Mouse (Mus musculus) testis, adult 10 weeks (tissue): ENCODE results near the gene Ttc1. TPM values are rescaled to one million over a fixed set of nuclear protein-coding genes. Genes with fewer than 3 reads are reported as not detected.

Experiments used
- polyA plus RNA-seq: library from polyadenylated mRNA; stranded (reverse); fragments of 350-450 nt; fragmentation: Illumina TruSeq; extraction: RNeasy Lipid Tissue Mini Kit (QIAGEN cat#74804); gene quantifications from one replicate; pipeline ENCODE4 v1.2.3, GENCODE M21; 2014; ENCODE audit warnings: low read depth, low replicate concordance

Ttc1 gene
- 90.5 TPM for polyA plus RNA-seq

DNA sequence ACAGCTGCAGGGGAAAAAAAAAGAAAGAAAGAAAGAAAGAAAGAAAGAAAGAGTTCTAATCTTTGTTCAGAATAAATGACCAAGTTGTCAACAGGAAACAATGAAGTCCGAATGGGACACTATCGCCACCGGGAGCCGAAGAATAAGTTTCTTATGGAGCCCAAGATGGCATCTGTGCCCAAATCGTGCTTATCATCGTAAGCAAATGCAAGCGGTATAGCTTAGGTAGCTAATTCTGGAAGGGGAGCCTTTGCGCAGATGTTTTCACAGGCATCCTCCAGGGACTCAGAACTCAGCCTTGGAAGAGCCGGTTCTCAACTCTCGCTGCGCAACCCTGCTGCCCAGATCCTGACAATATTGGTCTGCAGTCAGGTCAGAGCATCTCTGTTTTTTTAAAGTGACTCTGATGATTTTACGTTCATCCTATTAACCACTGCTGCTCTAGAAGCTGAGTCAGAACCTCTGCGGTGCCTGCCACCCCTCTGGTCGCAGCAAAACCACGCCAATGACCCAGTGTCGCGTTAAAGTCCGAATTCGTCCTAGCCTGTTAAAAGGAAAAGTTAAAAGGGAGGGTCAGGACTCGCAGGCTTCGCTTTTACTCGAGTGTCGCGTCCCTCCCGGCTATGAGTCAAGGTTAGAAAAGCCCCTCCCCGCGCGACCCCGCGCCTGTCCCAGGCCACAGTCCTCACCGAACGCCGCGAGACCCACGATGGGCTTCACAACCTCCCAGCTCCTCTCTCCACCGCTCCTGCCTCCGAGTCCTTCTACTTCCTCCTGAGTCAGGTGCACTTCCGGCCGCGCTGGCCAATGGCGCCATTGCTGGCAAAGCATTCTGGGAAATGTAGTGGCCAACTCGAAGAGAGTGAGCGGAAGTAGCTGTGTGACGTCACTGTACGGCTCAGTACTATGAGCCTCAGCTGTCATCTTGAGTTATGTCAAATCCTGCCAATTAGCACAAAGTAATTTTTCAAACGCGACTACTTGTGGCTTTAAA lies at the start of gene Ttc1:
Gene Ttc1, minus strand, starts transcription at position 776 of the 994 bp plus-strand sequence.

DNA sequence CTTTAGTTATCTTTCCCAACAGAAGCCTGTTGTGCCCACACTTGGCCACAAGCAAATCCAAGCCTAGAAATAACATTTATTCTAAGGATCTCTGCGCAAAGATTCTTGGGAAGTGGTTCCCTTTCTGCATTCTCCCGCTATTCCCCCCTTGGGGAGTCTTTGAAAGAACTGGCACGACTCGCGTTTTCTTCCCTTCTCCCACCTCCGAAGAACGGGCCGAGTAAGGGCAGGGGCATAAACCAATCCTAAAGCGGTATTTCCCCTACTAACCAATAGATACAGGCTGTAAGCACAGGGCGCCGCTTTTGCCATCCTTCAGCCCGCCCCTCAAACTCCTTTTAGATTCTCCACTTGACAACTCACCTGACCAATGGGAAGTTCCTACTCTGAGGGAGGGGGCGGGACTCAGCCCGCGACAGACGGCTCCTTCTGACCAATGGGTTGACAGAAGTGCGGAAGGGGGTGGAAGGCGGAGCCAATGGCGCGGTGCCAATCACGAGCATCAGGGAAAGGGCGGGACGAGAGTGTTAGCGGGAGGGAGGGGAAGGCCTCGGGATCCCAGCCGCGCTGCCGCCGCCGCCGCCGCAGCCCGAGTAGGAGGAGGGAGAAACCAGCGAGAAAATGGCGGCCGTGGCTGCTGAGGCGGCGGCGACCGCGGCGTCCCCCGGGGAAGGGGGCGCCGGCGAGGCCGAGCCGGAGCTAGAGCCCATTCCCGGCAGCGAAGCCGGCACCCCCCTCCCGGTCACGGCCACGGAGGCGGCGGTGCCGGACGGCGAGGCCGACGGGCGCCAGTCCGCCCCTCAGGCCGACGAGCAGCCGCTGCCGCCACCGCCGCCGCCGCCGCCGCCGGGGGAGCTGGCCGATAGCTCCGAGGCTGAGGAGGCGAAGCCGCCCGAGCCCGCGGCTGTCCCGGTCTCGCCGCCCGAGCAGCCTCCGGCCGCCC lies 66.1 kb downstream of the Ttc1 start, which contains the start of gene Pwwp2a:
Gene Pwwp2a, plus strand, starts transcription at position 527 of the 943 bp plus-strand sequence.

Other genes with a start within 250 kb of the Ttc1 start
- gene Ccnjl, start 219.2 kb downstream of the Ttc1 start, polyA plus RNA-seq, result 2.1 TPM
- gene 4933415A04Rik, start 161.0 kb downstream of the Ttc1 start, polyA plus RNA-seq, result 0.20 TPM
- not detected for gene Fabp6, start 146.5 kb downstream of the Ttc1 start, polyA plus RNA-seq
- 25.0 TPM for gene Pwwp2a, start 66.0 kb downstream of the Ttc1 start, polyA plus RNA-seq
- not detected for gene Adra1b, start 153.2 kb upstream of the Ttc1 start, polyA plus RNA-seq